ENCODE assay signal across 10 mouse cellular contexts in genomic region chr13:64447947-64448346, GRCm38 (mm10). TPM values are rescaled to one million over a fixed set of nuclear protein-coding genes. Genes with fewer than 3 reads are reported as not detected.
DNase-seq lines count a peak whose midpoint lies in the region; ATAC-seq and TF ChIP-seq lines count a peak whose summit lies in the region.
"Had no signal": no experiment of that assay in that cellular context is flagged by ENCODE, and none has a peak within 500 bp of the region (broad histone marks: within the 10 kb centered on the region; RNA-seq: fewer than 3 reads in every experiment).

No protein-coding gene starts in this region.

- H3K9ac ChIP-seq in forebrain, embryonic 14.5 days (ENCODE audit: low read length) = no peak overlapping the region

- no peak overlapping the region for H3K4me3 ChIP-seq in forebrain, embryonic 14.5 days (ENCODE audit: low read depth, low read length)
- H3K4me3 ChIP-seq in forebrain, embryonic 10.5 days = no peak overlapping the region
- no peak overlapping the region for H3K4me3 ChIP-seq in lung, adult 2 months (replicated peaks; ENCODE audit: extremely low read depth, low read depth, low read length)

- H3K9me3 ChIP-seq in forebrain, embryonic 14.5 days (replicated peaks; ENCODE audit: control insufficient read depth, low read length) = no peaks in the 10 kb centered on the region
- no peaks in the 10 kb centered on the region for H3K9me3 ChIP-seq in forebrain, embryonic 10.5 days

- H3K27me3 ChIP-seq in forebrain, embryonic 14.5 days (replicated peaks; ENCODE audit: control insufficient read depth, insufficient read depth, low read length) = no peaks in the 10 kb centered on the region
- H3K27me3 ChIP-seq in forebrain, embryonic 10.5 days (ENCODE audit: poor library complexity, severe bottlenecking) = no peaks in the 10 kb centered on the region

- DNase-seq in forebrain, embryonic 14.5 days (ENCODE audit: low spot score) = peak; percentile 59
- no peak for DNase-seq in forebrain, embryonic 10.5 days (ENCODE audit: extremely low spot score, low spot score)
- DNase-seq in thymus, postnatal 0 days (ENCODE audit: low spot score) = peak; percentile 37
- no peak for DNase-seq in thymus, postnatal 25 days
- peak; percentile 20 for DNase-seq in lung, adult 2 months
- no peak for DNase-seq in spleen, postnatal 36 days (ENCODE audit: low spot score in 2 of 2)
- no peak for DNase-seq in spleen, adult 18-20 months

- TF ChIP-seq POLR2A in lung, adult 2 months (IDR thresholded peaks at IDR 0.05; ENCODE audit: borderline replicate concordance, extremely low read depth, low read depth, low read length) = no peak

- no peak overlapping the region for H3K27ac ChIP-seq in forebrain, embryonic 14.5 days (ENCODE audit: low read depth, low read length)
- H3K27ac ChIP-seq in forebrain, embryonic 10.5 days = no peak overlapping the region

- TF ChIP-seq CTCF in lung, adult 2 months (IDR thresholded peaks at IDR 0.05; ENCODE audit: insufficient read depth, low read length) = no peak

- WGBS in forebrain, embryonic 14.5 days = 0% methylated on average over 1 of the region's 1 CpGs
- 0% methylated on average over 1 of the region's 1 CpGs for WGBS in forebrain, embryonic 10.5 days
- 3% methylated on average over 1 of the region's 1 CpGs for WGBS in lung, adult 2 months

- no peaks in the 10 kb centered on the region for H3K36me3 ChIP-seq in forebrain, embryonic 14.5 days (ENCODE audit: control insufficient read depth, insufficient read depth, low read length)
- H3K36me3 ChIP-seq in forebrain, embryonic 10.5 days (replicated peaks) = no peaks in the 10 kb centered on the region

- peak; percentile 52; the same call in 1 of the 2 replicates for ATAC-seq in forebrain, embryonic 14.5 days
- ATAC-seq in granulocyte monocyte progenitor cell, adult 5-6 weeks (replicated peaks; ENCODE audit: poor library complexity, severe bottlenecking) = peak; percentile 73

- H3K4me2 ChIP-seq in forebrain, embryonic 14.5 days (ENCODE audit: low read length) = no peak overlapping the region

- no peaks in the 10 kb centered on the region for H3K4me1 ChIP-seq in forebrain, embryonic 14.5 days (ENCODE audit: control insufficient read depth, insufficient read depth, low read length)
- no peaks in the 10 kb centered on the region for H3K4me1 ChIP-seq in forebrain, embryonic 10.5 days
- H3K4me1 ChIP-seq in lung, adult 2 months (ENCODE audit: control insufficient read depth, insufficient read depth, low read length) = no peaks in the 10 kb centered on the region

RNA-seq across cellular contexts. Expression of gene Cdk20, which starts 15.8 kb away (rescaled TPM):
- polyA plus RNA-seq in forebrain, embryonic 14.5 days (2014; fragmentation: Nextera tagmentation; extraction: Ambion mirVana) = 22.0 and 24.1 TPM in 2 replicates
- polyA plus RNA-seq in forebrain, embryonic 10.5 days (2016; fragmentation: Nextera tagmentation; extraction: Ambion mirVana) = 10.2 and 10.8 TPM in 2 replicates
- 53.0 and 54.5 TPM in 2 replicates for polyA plus RNA-seq in thymus, postnatal 0 days (2015; fragmentation: Nextera tagmentation; extraction: Ambion mirVana)
- total RNA-seq in granulocyte monocyte progenitor cell, adult 5-6 weeks (2014; fragmentation: Nextera tagmentation) = 1.5 and 4.1 TPM in 2 replicates
- 2.5 and 3.3 TPM in 2 replicates for total RNA-seq in granulocyte monocyte progenitor cell, adult 5-6 weeks (2017)
- polyA plus RNA-seq in lung, adult 2 months (2012; rRNA removed) = 17.0 and 20.1 TPM in 2 replicates

RNA-seq across cellular contexts. Expression of gene Fam240b, which starts 49.6 kb away (rescaled TPM):
- polyA plus RNA-seq in forebrain, embryonic 14.5 days (2014; fragmentation: Nextera tagmentation; extraction: Ambion mirVana) = not detected in 2 replicates
- polyA plus RNA-seq in forebrain, embryonic 10.5 days (2016; fragmentation: Nextera tagmentation; extraction: Ambion mirVana) = not detected in 2 replicates
- not detected in 2 replicates for polyA plus RNA-seq in thymus, postnatal 0 days (2015; fragmentation: Nextera tagmentation; extraction: Ambion mirVana)
- total RNA-seq in granulocyte monocyte progenitor cell, adult 5-6 weeks (2014; fragmentation: Nextera tagmentation) = not detected in 2 replicates
- not detected in 2 replicates for total RNA-seq in granulocyte monocyte progenitor cell, adult 5-6 weeks (2017)
- polyA plus RNA-seq in lung, adult 2 months (2012; rRNA removed) = not detected in 2 replicates
- total RNA-seq: adrenal gland, postnatal 36 days; heart, postnatal 14 days had no signal

Comparison
In these comparisons a context has a peak if more than half of its experiments do, and no peak if none do; other contexts are left out.
1. DNase-seq: peak in forebrain, embryonic 14.5 days (single experiment), thymus, postnatal 0 days (single experiment) and lung, adult 2 months (single experiment); none in forebrain, embryonic 10.5 days (single experiment), thymus, postnatal 25 days (single experiment), spleen, postnatal 36 days (0 of 2) and spleen, adult 18-20 months (0 of 2).